Mouse (Mus musculus): ENCODE measurements around the gene Ubald1. TPM values are rescaled to one million over a fixed set of nuclear protein-coding genes. Genes with fewer than 3 reads are reported as not detected.

Ubald1 gene
- polyA plus RNA-seq, 1 experiment from 2014 or later = 39.7 TPM

DNA sequence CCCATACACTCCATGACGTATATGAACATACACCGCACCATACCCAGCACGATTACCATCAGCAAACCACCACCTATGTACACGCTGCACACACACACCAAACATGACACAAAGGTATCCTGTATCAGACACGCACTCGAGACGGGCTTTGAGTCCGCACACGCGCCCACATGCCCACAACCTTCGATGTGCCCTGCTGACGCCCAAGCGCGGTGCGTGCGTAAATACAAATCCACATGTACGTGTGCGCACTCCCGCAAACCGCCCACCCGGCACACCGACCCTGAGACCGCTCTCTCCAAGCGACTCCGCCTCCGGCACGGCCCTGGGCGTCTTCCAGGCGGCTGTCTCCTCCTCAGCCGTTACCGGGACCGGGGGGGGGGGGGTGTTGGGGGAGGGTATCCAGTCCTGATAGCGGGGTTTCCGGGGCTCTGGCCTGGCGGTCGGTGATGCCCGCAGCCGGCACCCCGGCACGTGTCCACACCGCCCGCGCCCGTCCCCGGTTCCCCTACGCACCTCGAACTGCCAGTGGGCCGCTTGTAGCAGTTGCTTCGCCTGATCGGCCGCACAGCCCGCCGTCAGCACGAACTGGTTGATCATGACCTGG is 911 bp downstream of the Ubald1 start:
- Histone ChIP-seq H3K36me3 (peaks cover 28% of the 10 kb centered on the region), H3K4me2 (peak overlapping the region; percentile 83), H3K27ac (peak overlapping the region; percentile 100), H3K9me3 (replicated peaks) (no peaks in the 10 kb centered on the region), H3K27me3 (no peaks in the 10 kb centered on the region), H3K9ac (peak overlapping the region; percentile 88), H3K4me3 (replicated peaks) (peak overlapping the region; percentile 94), H3K4me1 (peaks cover 47% of the 10 kb centered on the region)
- WGBS = under 1% methylated on average over 50 of the region's 54 CpGs
- ATAC-seq (replicated peaks; ENCODE audit: low FRiP score) = peak; percentile 29

DNA sequence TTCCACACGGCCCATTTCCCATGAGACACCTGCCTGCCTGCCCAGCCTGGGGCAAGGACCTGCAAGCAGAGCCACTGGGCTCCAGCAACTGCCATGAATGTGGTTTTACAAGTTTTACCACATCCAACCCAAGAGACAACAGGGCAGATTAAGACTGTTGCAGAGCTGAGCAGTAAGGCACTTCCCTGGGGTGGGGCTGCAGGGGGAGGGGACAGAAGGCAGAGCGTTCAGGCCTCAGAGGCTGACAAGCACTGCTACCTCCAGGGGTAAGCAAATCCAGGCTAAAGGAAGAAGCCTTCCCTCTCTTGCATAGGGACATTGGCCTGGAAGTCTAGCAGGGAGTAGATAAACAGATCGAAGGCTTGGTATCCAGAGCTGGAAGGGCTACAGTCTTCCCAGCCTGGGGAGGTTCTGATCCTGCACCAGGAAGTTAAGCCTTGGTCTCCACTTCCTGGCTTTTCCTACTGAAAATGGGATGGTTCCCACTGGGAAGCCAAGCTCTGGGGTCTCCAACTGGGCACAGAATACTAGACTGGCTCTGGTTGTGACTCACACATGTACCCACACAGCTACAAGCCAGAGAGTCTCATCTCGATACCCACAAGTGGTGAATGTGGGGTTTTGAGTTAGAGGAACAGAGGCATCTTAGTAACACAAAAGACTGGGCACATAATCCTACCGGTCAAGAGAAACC is 1.8 kb downstream of the Ubald1 start:
- H3K27me3 ChIP-seq = no peaks in the 10 kb centered on the region
- no peak for ATAC-seq (replicated peaks; ENCODE audit: low FRiP score)
- peak overlapping the region; percentile 88 for H3K9ac ChIP-seq

DNA sequence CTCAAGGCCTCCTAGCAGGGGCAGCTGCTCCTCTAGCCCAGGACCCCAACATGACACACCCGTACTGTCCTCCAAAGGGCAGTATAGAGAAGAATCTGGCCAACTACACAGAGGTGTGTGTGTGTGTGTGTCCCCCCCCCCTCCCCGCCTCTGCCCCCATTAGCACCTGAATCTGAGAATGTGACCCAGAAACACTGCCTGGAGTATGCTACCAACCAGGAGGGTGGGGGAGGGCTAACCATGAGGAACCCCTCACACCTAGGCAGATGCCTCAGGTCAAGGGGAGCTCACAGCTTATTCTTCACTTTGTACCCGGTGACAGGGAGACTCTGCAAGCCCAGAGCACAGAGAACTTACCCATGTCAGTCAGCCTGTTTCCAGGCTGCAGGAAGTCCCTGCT is 2.4 kb downstream of the Ubald1 start:
- peak overlapping the region; percentile 83 for H3K4me2 ChIP-seq
- no peak for ATAC-seq (replicated peaks; ENCODE audit: low FRiP score)
- H3K27me3 ChIP-seq = no peaks in the 10 kb centered on the region
- H3K27ac ChIP-seq = peak overlapping the region; percentile 100
- peaks cover 42% of the 10 kb centered on the region for H3K36me3 ChIP-seq
- no peaks in the 10 kb centered on the region for H3K9me3 ChIP-seq (replicated peaks)
- H3K4me1 ChIP-seq = peaks cover 47% of the 10 kb centered on the region
- H3K9ac ChIP-seq = no peak overlapping the region
- H3K4me3 ChIP-seq (replicated peaks) = peak overlapping the region; percentile 94
- 57% methylated on average over 3 of the region's 3 CpGs for WGBS

More for the DNA sequence above, 1.8 kb downstream of the Ubald1 start:
- H3K9me3 ChIP-seq (replicated peaks) = no peaks in the 10 kb centered on the region
- WGBS = 18% methylated on average over 5 of the region's 5 CpGs
- peak overlapping the region; percentile 94 for H3K4me3 ChIP-seq (replicated peaks)
- H3K36me3 ChIP-seq = peaks cover 36% of the 10 kb centered on the region
- peaks cover 47% of the 10 kb centered on the region for H3K4me1 ChIP-seq
- H3K4me2 ChIP-seq = peak overlapping the region; percentile 83
- H3K27ac ChIP-seq = peak overlapping the region; percentile 100

DNA sequence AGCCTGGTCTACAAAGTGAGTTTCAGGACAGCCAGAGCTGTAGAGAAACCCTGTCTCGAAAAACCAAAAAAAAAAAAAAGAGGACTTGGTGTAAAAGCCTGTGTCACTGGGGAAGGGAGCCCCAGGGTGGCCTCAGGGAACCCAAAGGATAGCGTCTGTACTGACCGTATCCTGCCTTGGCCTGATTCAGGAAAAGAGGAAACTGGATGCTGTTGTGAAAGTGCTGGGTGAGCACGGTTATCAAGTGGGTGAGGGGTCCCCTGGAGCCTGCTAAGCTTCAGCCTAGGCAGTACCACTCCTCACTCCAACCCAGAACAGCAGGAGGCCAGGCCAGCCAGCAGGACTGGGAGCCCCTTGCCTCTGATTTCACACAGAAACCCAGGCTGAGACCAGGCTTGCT is 2.9 kb downstream of the Ubald1 start:
- H3K36me3 ChIP-seq = peaks cover 43% of the 10 kb centered on the region
- H3K9me3 ChIP-seq (replicated peaks) = no peaks in the 10 kb centered on the region
- peaks cover 47% of the 10 kb centered on the region for H3K4me1 ChIP-seq
- peak overlapping the region; percentile 83 for H3K4me2 ChIP-seq
- WGBS = 77% methylated on average over 4 of the region's 4 CpGs
- peak overlapping the region; percentile 100 for H3K27ac ChIP-seq
- no peaks in the 10 kb centered on the region for H3K27me3 ChIP-seq
- peak overlapping the region; percentile 94; the same call in 1 of the 2 replicates for H3K4me3 ChIP-seq (replicated peaks)
- H3K9ac ChIP-seq = no peak overlapping the region
- ATAC-seq (replicated peaks; ENCODE audit: low FRiP score) = no peak

DNA sequence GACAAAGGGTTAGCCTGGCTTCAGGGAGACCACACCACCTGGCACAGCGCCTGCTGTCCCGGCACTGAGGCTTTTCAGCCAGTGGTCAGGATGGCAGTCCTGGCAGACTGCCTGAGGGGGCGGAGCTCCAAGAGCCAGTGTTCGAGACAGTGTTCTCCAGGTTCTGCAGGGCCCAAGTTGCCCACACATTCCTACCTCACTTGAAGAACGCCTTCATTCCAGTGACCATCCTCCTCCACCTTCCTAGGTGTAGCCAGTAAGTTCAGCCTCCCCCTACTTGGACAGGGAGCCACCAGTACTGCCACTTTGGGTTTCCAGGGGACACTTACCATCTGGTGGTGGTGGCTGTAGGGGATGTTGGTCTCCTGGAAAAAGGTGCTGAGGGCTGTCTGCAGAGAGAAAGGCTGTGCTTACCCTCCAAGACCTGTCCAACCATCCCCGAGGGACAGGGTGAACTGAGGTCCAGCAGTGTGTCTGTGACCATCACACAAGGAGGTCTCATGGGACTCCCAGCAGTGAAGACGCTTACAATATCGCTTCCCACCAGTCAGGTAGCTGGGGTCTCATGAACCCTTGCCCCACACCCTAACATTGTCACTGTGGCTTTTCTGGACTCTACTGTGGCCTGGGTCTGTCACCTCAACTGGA is 4.0 kb downstream of the Ubald1 start:
- WGBS = 77% methylated on average over 8 of the region's 8 CpGs
- no peaks in the 10 kb centered on the region for H3K27me3 ChIP-seq
- no peaks in the 10 kb centered on the region for H3K9me3 ChIP-seq (replicated peaks)
- ATAC-seq (replicated peaks; ENCODE audit: low FRiP score) = no peak
- H3K4me3 ChIP-seq (replicated peaks) = no peak overlapping the region
- H3K9ac ChIP-seq = no peak overlapping the region
- H3K27ac ChIP-seq = peak overlapping the region; percentile 45; the same call in 1 of the 2 replicates
- peaks cover 37% of the 10 kb centered on the region for H3K4me1 ChIP-seq
- H3K4me2 ChIP-seq = no peak overlapping the region
- H3K36me3 ChIP-seq = peaks cover 43% of the 10 kb centered on the region

DNA sequence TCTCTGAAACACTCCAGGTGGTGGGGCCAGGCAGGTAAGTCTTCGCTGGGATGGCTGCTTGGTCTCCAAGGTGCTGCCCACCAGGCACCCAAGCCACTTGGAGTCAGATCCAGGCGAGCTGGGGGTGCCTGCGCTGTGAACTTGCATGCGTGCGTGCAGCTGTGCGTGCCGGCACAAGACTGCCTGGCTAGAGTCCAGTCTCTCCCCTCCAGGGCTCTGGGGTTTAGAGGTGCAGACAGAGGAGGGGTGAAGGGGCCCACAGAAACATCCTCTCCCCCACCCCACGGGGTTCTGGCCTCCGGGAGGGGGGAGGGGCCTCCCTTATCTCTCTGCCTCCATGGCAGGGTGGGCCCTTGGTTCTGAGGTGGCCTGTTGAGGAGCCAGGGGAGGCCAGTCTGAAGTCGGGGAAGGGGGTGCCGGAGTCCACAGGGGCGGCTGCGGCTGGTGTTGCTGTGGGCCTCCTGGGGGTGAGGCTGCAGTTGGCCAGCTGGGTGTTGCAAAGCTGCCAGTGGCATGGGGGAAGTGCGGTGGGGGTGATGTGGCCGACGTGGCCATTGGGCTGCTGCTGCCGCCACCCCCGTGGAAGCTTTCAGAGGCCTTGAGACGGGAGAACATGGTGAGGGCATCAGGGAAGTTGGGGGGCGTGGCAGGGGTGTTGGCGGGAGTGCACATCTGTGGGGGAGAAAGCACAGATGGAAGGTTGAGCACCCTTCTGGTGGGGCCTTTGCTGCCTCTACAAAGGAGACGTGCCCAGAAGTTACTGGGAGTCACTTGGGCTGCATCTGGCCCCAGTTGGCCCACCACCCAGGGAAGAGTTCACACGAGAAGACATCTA is 4.7 kb downstream of the Ubald1 start:
- Histone ChIP-seq H3K36me3 (peaks cover 44% of the 10 kb centered on the region), H3K27ac (peak overlapping the region; percentile 45; the same call in 1 of the 2 replicates), H3K9ac (no peak overlapping the region), H3K4me1 (peaks cover 35% of the 10 kb centered on the region), H3K4me3 (replicated peaks) (no peak overlapping the region), H3K4me2 (no peak overlapping the region), H3K9me3 (replicated peaks) (no peaks in the 10 kb centered on the region), H3K27me3 (no peaks in the 10 kb centered on the region)
- no peak for ATAC-seq (replicated peaks; ENCODE audit: low FRiP score)
- 80% methylated on average over 23 of the region's 23 CpGs for WGBS

DNA sequence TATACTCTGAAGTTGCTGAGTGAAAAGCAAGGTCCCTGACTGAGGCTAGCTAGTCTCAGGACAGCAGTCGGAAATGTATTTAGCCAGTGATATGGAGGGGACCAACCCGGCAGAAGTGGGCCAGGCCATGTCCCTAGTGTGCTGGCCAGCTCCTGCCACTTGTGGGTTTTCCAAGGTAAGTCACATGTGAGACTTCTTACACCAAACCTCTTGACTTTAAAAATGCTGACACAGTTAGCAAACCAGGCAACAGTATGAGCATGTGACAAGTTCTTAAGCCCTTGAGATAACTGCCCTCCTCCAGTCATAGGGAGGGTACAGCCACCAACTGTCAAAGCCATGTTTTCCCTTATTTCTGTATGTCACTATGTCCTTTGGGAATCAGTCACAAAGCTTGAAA is 8.2 kb downstream of the Ubald1 start:
- no peaks in the 10 kb centered on the region for H3K9me3 ChIP-seq (replicated peaks)
- no peak overlapping the region for H3K27ac ChIP-seq
- no peak overlapping the region for H3K4me3 ChIP-seq (replicated peaks)
- H3K4me1 ChIP-seq = peaks cover 17% of the 10 kb centered on the region
- no peak for ATAC-seq (replicated peaks; ENCODE audit: low FRiP score)
- peaks cover 52% of the 10 kb centered on the region for H3K36me3 ChIP-seq
- no peak overlapping the region for H3K9ac ChIP-seq
- H3K4me2 ChIP-seq = no peak overlapping the region
- WGBS = 80% methylated on average over 2 of the region's 2 CpGs
- no peaks in the 10 kb centered on the region for H3K27me3 ChIP-seq

DNA sequence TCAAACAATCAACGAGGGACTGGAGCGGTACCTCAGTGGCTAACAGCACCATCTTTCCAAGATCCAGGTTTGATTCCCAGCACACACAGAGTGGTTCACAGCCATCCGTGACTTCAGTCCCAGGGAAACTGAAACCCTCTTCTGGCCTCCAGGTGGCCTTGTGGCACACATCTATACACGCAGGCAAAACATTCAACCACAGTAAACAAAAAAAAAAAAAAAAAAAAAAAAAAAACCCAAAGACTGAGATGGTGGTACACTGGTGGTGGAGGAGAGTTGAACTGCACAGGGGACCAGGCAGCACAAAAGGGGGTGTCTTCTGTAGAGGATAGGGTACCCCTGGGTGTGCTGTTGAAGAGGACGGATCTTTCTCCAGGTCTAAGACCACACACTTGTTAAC is 9.6 kb downstream of the Ubald1 start:
- Histone ChIP-seq H3K4me3 (replicated peaks) (no peak overlapping the region), H3K27me3 (no peaks in the 10 kb centered on the region), H3K4me2 (no peak overlapping the region), H3K27ac (no peak overlapping the region), H3K9me3 (replicated peaks) (no peaks in the 10 kb centered on the region), H3K36me3 (peaks cover 37% of the 10 kb centered on the region), H3K4me1 (peaks cover 3% of the 10 kb centered on the region; the same call in 1 of the 2 replicates), H3K9ac (no peak overlapping the region)
- no peak for ATAC-seq (replicated peaks; ENCODE audit: low FRiP score)
- 92% methylated on average over 5 of the region's 5 CpGs for WGBS

DNA sequence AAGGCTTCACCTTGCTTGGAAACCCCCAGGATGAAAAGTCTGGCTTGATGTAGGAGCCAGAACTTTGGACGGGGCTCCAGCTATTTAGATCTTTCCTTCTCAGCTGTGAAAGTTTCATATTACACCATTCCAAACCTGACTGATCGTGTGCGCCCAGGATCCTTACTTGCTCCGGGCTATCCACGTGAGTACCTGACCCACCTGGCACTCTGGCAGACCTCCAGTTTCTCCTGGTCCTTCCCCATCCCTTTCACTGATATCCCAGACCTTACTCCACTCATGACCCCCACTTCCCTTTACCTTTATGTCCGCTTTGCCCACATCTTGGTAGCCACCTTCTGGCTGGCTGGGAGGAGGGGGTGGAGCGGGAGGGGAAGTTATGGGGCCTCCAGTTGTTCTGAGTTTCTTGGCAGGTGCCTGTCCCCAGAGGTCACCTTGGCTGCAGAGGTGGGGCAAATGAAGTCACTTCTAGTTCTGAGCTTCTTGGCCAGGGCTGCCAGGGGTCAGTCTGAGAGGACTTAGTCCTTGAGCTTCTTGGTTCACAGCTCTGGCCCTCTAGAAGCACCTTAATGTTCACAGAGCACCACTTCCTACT is 13.9 kb downstream of the Ubald1 start:
- Histone ChIP-seq H3K27me3 (no peaks in the 10 kb centered on the region), H3K9me3 (replicated peaks) (no peaks in the 10 kb centered on the region), H3K4me3 (replicated peaks) (no peak overlapping the region), H3K4me1 (peaks cover 7% of the 10 kb centered on the region; the same call in 1 of the 2 replicates), H3K27ac (peak overlapping the region; percentile 63), H3K9ac (no peak overlapping the region), H3K36me3 (peaks cover 9% of the 10 kb centered on the region; the same call in 1 of the 2 replicates), H3K4me2 (no peak overlapping the region)
- 52% methylated on average over 7 of the region's 7 CpGs for WGBS
- ATAC-seq (replicated peaks; ENCODE audit: low FRiP score) = peak; percentile 13; the same call in 1 of the 2 replicates

DNA sequence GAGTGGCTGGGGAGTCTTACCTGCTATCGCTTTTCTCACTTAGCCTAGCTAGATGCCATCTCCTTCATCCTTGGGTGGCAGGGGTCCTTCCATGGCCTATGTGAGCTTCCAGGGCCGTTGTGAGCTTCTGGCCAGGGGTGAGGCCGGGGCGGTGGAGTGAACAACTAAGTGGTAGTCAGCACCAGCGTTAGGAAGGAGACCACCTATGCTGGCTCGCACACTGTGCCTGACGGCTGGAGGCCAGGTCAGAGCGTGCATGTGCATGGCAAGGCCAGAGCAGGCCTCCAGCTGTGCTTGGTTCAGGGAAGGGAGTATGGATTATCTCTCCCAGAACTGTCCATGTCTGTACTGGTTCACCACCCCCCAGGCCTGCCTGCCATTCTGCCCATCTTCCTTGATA is 16.4 kb downstream of the Ubald1 start:
- Histone ChIP-seq H3K36me3 (no peaks in the 10 kb centered on the region), H3K27me3 (no peaks in the 10 kb centered on the region), H3K4me3 (replicated peaks) (no peak overlapping the region), H3K9me3 (replicated peaks) (no peaks in the 10 kb centered on the region), H3K9ac (no peak overlapping the region), H3K4me1 (peaks cover 7% of the 10 kb centered on the region; the same call in 1 of the 2 replicates), H3K27ac (no peak overlapping the region), H3K4me2 (no peak overlapping the region)
- no peak for ATAC-seq (replicated peaks; ENCODE audit: low FRiP score)
- WGBS = 83% methylated on average over 8 of the region's 8 CpGs

DNA sequence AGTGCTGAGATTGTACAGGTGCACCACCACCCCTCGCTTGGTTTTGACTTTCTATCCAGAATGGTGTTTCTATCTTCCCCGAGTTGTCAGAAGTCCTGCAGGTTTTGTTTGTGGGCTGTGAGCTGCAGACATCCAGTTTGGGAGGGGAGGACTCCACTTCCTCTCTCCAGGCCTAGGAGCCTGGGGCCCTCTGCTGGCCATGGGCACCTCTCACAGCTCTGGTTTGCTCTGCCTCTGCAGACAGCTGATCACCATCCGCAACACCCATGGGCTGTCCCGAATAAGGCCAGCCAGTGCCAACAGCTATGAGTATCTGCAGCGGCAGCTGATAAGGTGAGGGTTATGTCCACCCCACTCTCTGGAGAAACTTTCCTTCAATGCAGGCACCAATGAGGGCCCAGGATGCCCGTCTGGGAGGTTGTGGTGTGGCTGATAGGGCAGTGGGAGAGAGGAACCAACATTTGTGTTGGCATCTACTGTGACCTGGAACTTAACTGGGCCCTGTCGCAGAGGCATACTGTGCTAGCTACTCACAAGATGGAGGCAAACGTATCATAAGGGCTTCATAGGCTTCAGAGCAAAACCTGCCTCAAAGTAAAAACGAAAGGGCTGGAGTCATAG is 17.1 kb downstream of the Ubald1 start:
- Histone ChIP-seq H3K4me3 (replicated peaks) (no peak overlapping the region), H3K4me2 (no peak overlapping the region), H3K4me1 (peaks cover 7% of the 10 kb centered on the region; the same call in 1 of the 2 replicates), H3K27me3 (no peaks in the 10 kb centered on the region), H3K9me3 (replicated peaks) (no peaks in the 10 kb centered on the region), H3K27ac (no peak overlapping the region), H3K36me3 (no peaks in the 10 kb centered on the region), H3K9ac (no peak overlapping the region)
- WGBS = 51% methylated on average over 9 of the region's 9 CpGs
- ATAC-seq (replicated peaks; ENCODE audit: low FRiP score) = peak; percentile 79

Measured in kidney, embryonic 15.5 days (tissue).